Mouse (Mus musculus) G1E (cell line): ENCODE data around the gene Neurl4.

Source experiments
- CTCF ChIP-seq: IDR thresholded peaks from 2 replicates; pipeline ENCODE4 v1.5.1; 2012; ENCODE audit warnings: low read depth, low read length, inconsistent platforms, mixed read lengths
- GATA1 ChIP-seq: IDR thresholded peaks from 2 replicates; pipeline ENCODE4 v1.6.1; 2012; ENCODE audit warnings: borderline replicate concordance, low read length, inconsistent platforms, mixed read lengths

DNA sequence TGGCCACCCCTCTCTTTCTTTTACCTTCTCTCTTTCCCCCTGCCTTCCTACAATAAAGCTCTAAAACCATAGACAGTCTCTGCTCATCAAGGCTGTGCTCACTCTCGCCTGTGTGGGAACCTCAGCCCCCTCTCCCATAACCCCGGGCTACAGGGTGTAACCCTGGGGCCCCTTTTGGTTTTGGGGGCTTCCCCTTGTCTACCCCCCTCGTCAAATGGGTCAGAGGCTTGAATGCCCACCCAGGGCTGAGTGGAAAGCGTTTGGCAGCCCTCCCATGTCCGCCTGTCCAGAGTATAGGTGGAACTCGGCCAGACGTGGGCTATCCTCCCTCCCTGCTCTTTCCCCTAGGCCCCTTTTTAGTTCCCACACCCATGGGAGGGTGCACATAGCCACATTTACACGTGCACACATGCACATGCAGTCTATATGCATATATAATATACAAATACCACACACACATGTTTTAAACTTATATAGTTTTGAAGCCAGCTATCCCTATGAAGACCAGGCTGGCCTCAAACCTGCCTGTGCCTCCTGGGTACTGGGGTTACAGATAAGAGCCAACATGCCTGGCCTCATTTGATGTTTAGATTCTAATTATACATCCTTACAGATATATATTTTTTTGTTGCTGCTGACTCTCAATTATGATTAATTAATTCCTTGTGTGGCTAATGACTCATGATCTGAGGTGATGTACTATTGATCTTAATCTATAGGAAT lies 36.6 kb upstream of the Neurl4 start:
- TF ChIP-seq CTCF (no peak), GATA1 (no peak)
